Mouse (Mus musculus): Measurements from ENCODE around the gene Mtmr6. TPM values are rescaled to one million over a fixed set of nuclear protein-coding genes. Genes with fewer than 3 reads are reported as not detected.
A peak's percentile ranks its signal among the peaks of the same experiment; 100 is the strongest.

The Mtmr6 gene
- polyA plus RNA-seq, 1 experiment from 2014 or later: 54.7 TPM

DNA sequence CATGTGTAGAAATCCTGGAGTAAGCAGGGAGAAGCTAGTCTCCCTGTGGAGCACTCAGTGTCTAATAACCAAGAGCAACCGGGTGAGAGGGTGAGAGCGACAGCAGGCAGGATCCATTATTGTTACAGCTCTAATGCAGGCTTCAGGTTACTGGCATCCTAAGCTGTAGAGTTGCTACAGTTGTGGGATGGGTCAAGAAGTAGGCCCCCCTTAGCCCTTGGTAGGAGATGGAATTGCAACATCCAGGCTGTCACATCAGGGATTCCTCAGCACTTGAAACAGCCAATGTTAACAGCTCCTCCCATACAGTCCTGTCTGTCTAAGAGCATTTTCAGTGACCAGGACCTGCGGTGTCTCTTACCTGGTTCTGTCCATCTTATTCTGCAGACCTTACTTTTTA, 8.7 kb upstream of the Mtmr6 start:
- Histone ChIP-seq H3K9me3 (replicated peaks) (no peaks in the 10 kb centered on the region), H3K36me3 (ENCODE audit: poor library complexity, severe bottlenecking) (no peaks in the 10 kb centered on the region), H3K4me3 (no peak overlapping the region), H3K4me2 (no peak overlapping the region), H3K27ac (no peak overlapping the region), H3K4me1 (peaks cover 8% of the 10 kb centered on the region), H3K27me3 (no peaks in the 10 kb centered on the region), H3K9ac (no peak overlapping the region)
- 31% methylated on average over 3 of the region's 3 CpGs for WGBS
- no peak for ATAC-seq

DNA sequence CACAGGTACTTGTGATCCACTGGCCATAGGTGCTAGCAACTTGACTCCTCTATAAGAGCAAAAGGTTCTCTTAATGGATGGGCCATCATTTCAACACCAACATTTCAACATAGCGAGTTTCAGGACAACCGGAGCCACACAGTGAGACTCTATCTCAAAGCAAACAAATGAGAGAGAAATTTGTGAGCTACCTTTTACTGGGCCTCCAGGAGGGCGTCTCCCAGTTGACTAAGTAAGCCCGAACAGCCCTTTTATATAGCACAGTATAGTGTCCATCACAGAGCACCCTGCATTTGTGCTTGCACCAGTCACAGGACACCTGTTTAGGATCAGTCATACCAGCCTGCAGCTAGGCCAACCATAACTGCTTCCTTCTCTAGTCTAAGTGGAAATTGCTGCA, 7.9 kb upstream of the Mtmr6 start:
- H3K4me3 ChIP-seq: no peak overlapping the region
- H3K27me3 ChIP-seq: no peaks in the 10 kb centered on the region
- no peak for ATAC-seq
- H3K27ac ChIP-seq: no peak overlapping the region
- peaks cover 6% of the 10 kb centered on the region for H3K4me1 ChIP-seq
- H3K9me3 ChIP-seq (replicated peaks): no peaks in the 10 kb centered on the region
- H3K4me2 ChIP-seq: no peak overlapping the region
- no peaks in the 10 kb centered on the region for H3K36me3 ChIP-seq (ENCODE audit: poor library complexity, severe bottlenecking)
- WGBS: 75% methylated on average over 4 of the region's 4 CpGs
- H3K9ac ChIP-seq: no peak overlapping the region

DNA sequence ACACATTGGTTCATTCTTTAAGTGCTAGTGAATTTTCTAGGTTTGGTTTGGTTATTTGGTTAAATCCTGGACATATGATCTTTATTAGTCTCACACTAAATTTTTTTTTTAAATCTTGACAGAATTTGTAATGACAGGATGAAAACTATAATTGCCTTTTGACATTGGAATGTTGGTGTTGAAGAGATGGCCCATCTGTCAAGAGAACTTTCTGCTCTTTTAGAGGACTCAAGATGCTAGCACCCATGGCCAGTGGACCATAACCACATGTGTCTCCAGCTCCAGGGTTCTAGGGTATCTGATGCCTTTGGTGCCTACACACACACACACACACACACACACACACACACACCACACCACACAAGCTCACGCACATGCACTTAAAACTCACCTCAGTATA, 7.2 kb upstream of the Mtmr6 start:
- Histone ChIP-seq H3K4me1 (no peaks in the 10 kb centered on the region), H3K9me3 (replicated peaks) (no peaks in the 10 kb centered on the region), H3K27me3 (no peaks in the 10 kb centered on the region), H3K4me2 (no peak overlapping the region), H3K9ac (no peak overlapping the region), H3K27ac (no peak overlapping the region), H3K36me3 (ENCODE audit: poor library complexity, severe bottlenecking) (no peaks in the 10 kb centered on the region), H3K4me3 (no peak overlapping the region)
- WGBS: 85% methylated on average over 1 of the region's 1 CpGs
- no peak for ATAC-seq

- H3K4me1 ChIP-seq: peaks cover 15% of the 10 kb centered on the region
- H3K9me3 ChIP-seq (replicated peaks): no peaks in the 10 kb centered on the region
- no peak for ATAC-seq
- H3K36me3 ChIP-seq (ENCODE audit: poor library complexity, severe bottlenecking): no peaks in the 10 kb centered on the region
- H3K27me3 ChIP-seq: no peaks in the 10 kb centered on the region
- 74% methylated on average over 7 of the region's 7 CpGs for WGBS
- H3K27ac ChIP-seq: no peak overlapping the region
- no peak overlapping the region for H3K9ac ChIP-seq
- H3K4me3 ChIP-seq: no peak overlapping the region
- H3K4me2 ChIP-seq: no peak overlapping the region
Measured at GRCm38 (mm10) chr14:60262316-60262715, 2.7 kb upstream of the Mtmr6 start.

DNA sequence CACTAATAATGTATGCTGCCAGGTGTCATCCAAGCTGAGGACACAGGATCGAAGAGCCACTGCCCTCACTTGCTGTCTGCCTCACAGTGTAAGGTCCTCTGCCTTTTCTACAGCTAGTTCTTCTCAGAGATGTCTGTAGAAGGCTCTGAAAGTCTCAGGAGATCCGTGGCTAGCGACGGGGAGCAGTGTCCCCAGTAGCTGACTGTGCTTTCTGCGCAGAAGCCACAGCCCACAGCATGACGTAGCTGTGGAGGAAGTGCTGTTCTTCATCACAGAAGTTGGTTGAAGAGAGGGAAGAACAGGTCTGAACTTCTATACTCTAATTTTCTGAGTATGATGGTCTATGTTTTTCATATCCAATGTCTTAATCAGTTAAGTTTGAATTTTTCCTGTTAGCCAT, 4.3 kb downstream of the Mtmr6 start:
- no peak overlapping the region for H3K4me3 ChIP-seq
- H3K9ac ChIP-seq: no peak overlapping the region
- no peak overlapping the region for H3K27ac ChIP-seq
- no peaks in the 10 kb centered on the region for H3K36me3 ChIP-seq (ENCODE audit: poor library complexity, severe bottlenecking)
- H3K4me2 ChIP-seq: no peak overlapping the region
- no peak for ATAC-seq
- no peaks in the 10 kb centered on the region for H3K27me3 ChIP-seq
- H3K4me1 ChIP-seq: peaks cover 17% of the 10 kb centered on the region
- 93% methylated on average over 6 of the region's 6 CpGs for WGBS
- H3K9me3 ChIP-seq (replicated peaks): no peaks in the 10 kb centered on the region

DNA sequence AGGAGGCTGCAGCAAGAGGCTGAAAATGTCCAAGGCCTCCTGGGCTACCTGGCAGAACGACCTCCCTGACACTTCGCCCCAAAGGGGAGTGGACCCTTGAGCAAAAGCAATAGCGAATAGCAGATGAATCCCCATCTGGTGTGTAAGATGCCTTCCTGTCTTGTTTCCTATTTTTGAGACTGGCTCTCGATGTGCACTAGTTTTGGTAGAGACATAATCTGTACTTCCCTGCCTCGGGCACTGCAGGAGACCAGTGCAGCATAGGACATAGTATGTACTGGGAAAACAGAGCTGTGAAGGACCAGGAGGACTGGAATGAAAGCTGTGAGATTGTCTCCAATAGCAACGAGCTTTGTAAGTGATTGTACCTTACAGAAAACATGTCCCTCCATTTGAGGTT, 8.3 kb downstream of the Mtmr6 start:
- no peak overlapping the region for H3K9ac ChIP-seq
- 0 out of 2 replicates have a peak, but pooled peaks cover 3% of the 10 kb centered on the region for H3K4me1 ChIP-seq
- no peak overlapping the region; the same call in 1 of the 2 replicates for H3K27ac ChIP-seq
- no peaks in the 10 kb centered on the region for H3K9me3 ChIP-seq (replicated peaks)
- H3K4me2 ChIP-seq: no peak overlapping the region
- 0 out of 2 replicates have a peak, but pooled peaks cover 3% of the 10 kb centered on the region for H3K36me3 ChIP-seq (ENCODE audit: poor library complexity, severe bottlenecking)
- no peak overlapping the region for H3K4me3 ChIP-seq
- H3K27me3 ChIP-seq: no peaks in the 10 kb centered on the region
- ATAC-seq: no peak
- 81% methylated on average over 6 of the region's 6 CpGs for WGBS

GRCm38 (mm10) chr14:60275301-60276276, 10.6 kb downstream of the Mtmr6 start:
- Histone ChIP-seq H3K4me3 (no peak overlapping the region), H3K9me3 (replicated peaks) (no peaks in the 10 kb centered on the region), H3K27me3 (no peaks in the 10 kb centered on the region), H3K4me2 (no peak overlapping the region), H3K4me1 (no peaks in the 10 kb centered on the region), H3K36me3 (ENCODE audit: poor library complexity, severe bottlenecking) (peaks cover 7% of the 10 kb centered on the region; the same call in 1 of the 2 replicates), H3K27ac (no peak overlapping the region), H3K9ac (no peak overlapping the region)
- 90% methylated on average over 7 of the region's 7 CpGs for WGBS
- no peak for ATAC-seq

- Histone ChIP-seq H3K4me3 (no peak overlapping the region), H3K27ac (no peak overlapping the region), H3K9me3 (replicated peaks) (no peaks in the 10 kb centered on the region), H3K4me1 (no peaks in the 10 kb centered on the region), H3K9ac (no peak overlapping the region), H3K27me3 (no peaks in the 10 kb centered on the region), H3K4me2 (no peak overlapping the region), H3K36me3 (ENCODE audit: poor library complexity, severe bottlenecking) (peaks cover 27% of the 10 kb centered on the region)
- ATAC-seq: no peak
- WGBS: 88% methylated on average over 7 of the region's 7 CpGs
Measured at GRCm38 (mm10) chr14:60286194-60286863, 21.3 kb downstream of the Mtmr6 start.

- H3K4me3 ChIP-seq: no peak overlapping the region
- H3K27ac ChIP-seq: no peak overlapping the region
- H3K27me3 ChIP-seq: no peaks in the 10 kb centered on the region
- peaks cover 38% of the 10 kb centered on the region for H3K36me3 ChIP-seq (ENCODE audit: poor library complexity, severe bottlenecking)
- no peaks in the 10 kb centered on the region for H3K4me1 ChIP-seq
- no peak overlapping the region for H3K9ac ChIP-seq
- no peak for ATAC-seq
- no peaks in the 10 kb centered on the region for H3K9me3 ChIP-seq (replicated peaks)
- no peak overlapping the region for H3K4me2 ChIP-seq
- WGBS: 87% methylated on average over 4 of the region's 4 CpGs
Measured at GRCm38 (mm10) chr14:60290363-60290762, 25.3 kb downstream of the Mtmr6 start.

DNA sequence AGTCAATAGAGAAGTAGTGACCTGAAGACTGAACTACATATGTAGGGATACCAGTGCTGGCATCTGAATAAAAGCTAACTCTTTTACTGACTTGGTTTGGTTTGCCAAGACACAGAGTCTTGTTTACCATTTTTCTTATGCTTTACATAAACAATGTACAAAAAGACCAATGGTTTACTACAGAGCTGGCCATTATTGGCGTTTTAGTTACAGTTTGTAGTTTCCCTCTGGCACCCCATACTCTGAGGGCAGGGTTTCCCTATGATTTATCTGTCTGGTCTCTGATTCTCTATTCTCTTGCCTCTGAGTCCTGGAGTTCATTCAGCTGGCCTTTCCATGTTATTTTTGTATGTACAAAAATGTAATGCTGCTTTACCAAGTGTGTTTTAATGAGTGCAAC, 30.5 kb downstream of the Mtmr6 start:
- WGBS: 83% methylated on average over 1 of the region's 1 CpGs
- no peaks in the 10 kb centered on the region for H3K9me3 ChIP-seq (replicated peaks)
- no peak overlapping the region for H3K4me3 ChIP-seq
- H3K27me3 ChIP-seq: no peaks in the 10 kb centered on the region
- H3K36me3 ChIP-seq (ENCODE audit: poor library complexity, severe bottlenecking): peaks cover 40% of the 10 kb centered on the region
- no peak overlapping the region for H3K27ac ChIP-seq
- peaks cover 8% of the 10 kb centered on the region for H3K4me1 ChIP-seq
- no peak overlapping the region for H3K9ac ChIP-seq
- no peak for ATAC-seq
- no peak overlapping the region for H3K4me2 ChIP-seq

DNA sequence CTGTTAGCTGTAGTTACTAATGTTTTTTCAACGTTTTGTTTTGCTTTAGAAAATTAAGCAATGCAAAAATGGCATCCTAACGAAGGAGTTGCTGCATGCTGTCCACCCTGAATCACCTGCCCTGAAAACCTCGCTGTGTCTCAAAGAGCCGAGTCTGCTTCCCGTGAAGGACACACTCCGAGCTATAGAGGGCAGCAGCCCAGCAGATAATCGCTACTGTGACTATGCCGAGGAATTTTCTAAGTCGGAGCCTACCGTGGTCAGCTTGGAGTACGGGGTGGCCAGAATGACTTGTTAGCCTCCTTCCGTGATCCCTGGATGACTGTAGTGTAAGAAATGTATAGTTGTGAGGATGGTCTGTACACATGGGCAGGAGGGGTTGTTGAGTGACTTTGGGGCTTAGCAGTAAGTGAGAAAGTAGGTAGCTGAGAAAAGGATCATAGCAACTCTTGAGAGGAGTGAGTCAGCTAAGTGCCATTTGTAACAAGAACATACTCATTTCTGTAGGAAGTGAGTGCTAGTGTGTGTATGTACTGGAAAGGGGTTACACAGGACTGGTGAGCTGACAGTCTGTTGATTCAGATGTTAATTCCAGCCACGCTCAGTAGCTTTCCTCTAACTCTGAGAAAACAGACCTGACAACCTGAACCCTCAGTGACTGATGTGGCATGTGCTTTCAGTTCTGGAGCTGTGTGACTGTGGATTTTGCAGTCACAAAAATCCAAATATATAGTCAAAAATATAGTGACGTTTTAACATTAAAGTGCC, 35.4 kb downstream of the Mtmr6 start:
- H3K4me2 ChIP-seq: peak overlapping the region; percentile 36
- H3K36me3 ChIP-seq (ENCODE audit: poor library complexity, severe bottlenecking): peaks cover 24% of the 10 kb centered on the region
- H3K9ac ChIP-seq: 0 out of 2 replicates have a peak overlapping the region, but pooled peaks have one; percentile 5
- no peaks in the 10 kb centered on the region for H3K9me3 ChIP-seq (replicated peaks)
- 30% methylated on average over 14 of the region's 14 CpGs for WGBS
- ATAC-seq: peak; percentile 70
- no peaks in the 10 kb centered on the region for H3K27me3 ChIP-seq
- peaks cover 37% of the 10 kb centered on the region for H3K4me1 ChIP-seq
- no peak overlapping the region for H3K4me3 ChIP-seq
- peak overlapping the region; percentile 63 for H3K27ac ChIP-seq

DNA sequence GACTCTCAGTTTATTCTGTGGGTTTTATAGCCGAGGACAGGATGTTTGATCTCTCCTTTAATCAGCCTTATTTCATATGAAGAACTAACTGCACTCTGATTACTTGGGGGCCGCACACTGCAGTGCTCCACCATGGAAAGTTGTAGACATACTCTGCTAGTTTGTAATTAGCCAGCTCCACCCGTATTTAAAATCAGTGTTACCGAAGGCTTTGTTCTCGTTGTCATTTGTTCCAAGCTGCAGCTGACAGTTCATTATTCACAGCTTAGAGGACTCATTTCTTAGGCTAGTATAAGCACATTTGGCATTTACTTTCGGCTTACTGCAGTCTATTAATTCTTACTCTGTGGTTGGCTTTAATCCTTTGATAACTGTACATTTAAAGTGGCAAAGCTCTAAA, 36.0 kb downstream of the Mtmr6 start:
- peaks cover 24% of the 10 kb centered on the region for H3K36me3 ChIP-seq (ENCODE audit: poor library complexity, severe bottlenecking)
- H3K9me3 ChIP-seq (replicated peaks): no peaks in the 10 kb centered on the region
- H3K27ac ChIP-seq: peak overlapping the region; percentile 63
- 9% methylated on average over 6 of the region's 6 CpGs for WGBS
- H3K27me3 ChIP-seq: no peaks in the 10 kb centered on the region
- 0 out of 2 replicates have a peak overlapping the region, but pooled peaks have one; percentile 5 for H3K9ac ChIP-seq
- no peak overlapping the region for H3K4me3 ChIP-seq
- H3K4me1 ChIP-seq: peaks cover 37% of the 10 kb centered on the region
- ATAC-seq: peak; percentile 56
- peak overlapping the region; percentile 36 for H3K4me2 ChIP-seq
